In the genomic region with DNA sequence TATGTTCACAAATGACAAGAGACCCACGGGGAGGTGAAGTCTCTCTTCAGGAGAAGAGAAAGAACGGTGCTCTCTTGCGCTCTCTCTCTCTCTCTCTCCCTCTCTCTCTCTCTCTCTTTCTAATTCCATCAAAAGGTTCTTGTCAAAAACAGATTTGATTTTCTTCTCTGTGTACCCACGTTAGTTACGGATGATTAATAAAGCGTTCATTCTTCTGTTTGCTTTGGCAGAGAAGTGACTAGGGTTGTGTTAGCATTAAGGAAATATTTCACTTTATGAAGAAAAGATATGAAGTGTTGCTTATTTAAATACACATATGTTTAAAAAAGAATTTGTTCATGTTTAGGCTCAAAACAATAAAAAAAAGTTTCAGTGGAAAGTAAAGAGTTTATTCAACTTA, we compare ENCODE assay signal across 25 mouse cellular contexts.
DNase-seq lines count a peak whose midpoint lies in the region; ATAC-seq and TF ChIP-seq lines count a peak whose summit lies in the region.
"Had no signal": no experiment of that assay in that cellular context is flagged by ENCODE, and none has a peak within 500 bp of the region (broad histone marks: within the 10 kb centered on the region; RNA-seq: fewer than 3 reads in every experiment).

No protein-coding gene starts in this region.

- H3K9me3 ChIP-seq in heart, embryonic 11.5 days (replicated peaks; ENCODE audit: control insufficient read depth, low read length), result no peaks in the 10 kb centered on the region
- no peaks in the 10 kb centered on the region for H3K9me3 ChIP-seq in heart, embryonic 16.5 days (replicated peaks; ENCODE audit: control insufficient read depth, low read length)
- H3K9me3 ChIP-seq: hindbrain, embryonic 10.5 days; hindbrain, embryonic 15.5 days had no signal

- no peak overlapping the region for H3K27ac ChIP-seq in heart, embryonic 11.5 days (ENCODE audit: low read depth, low read length)
- peak overlapping the region; percentile 87 for H3K27ac ChIP-seq in heart, embryonic 16.5 days (ENCODE audit: low read length)
- no peak overlapping the region for H3K27ac ChIP-seq in liver, adult 2 months (replicated peaks; ENCODE audit: insufficient read depth, low read depth, low read length)
- H3K27ac ChIP-seq: hindbrain, embryonic 10.5 days; hindbrain, embryonic 15.5 days; kidney, postnatal 0 days had no signal

- intact Hi-C loops in heart, postnatal 25 days (cut with DNase I), result loop anchor here (2.0 to 5.0 kb wide), 2 partner anchors 28 to 41 kb away; no protein-coding TSS in a partner anchor

- H3K79me2 ChIP-seq in liver, adult 2 months (ENCODE audit: control insufficient read depth, insufficient read depth, low read length), result no peaks in the 10 kb centered on the region; the same call in 1 of the 2 replicates

- H3K4me2 ChIP-seq in heart, embryonic 11.5 days, result peak overlapping the region; percentile 32; the same call in 1 of the 2 replicates
- peak overlapping the region; percentile 55 for H3K4me2 ChIP-seq in heart, embryonic 16.5 days (ENCODE audit: low read depth, low read length)
- H3K4me2 ChIP-seq: hindbrain, embryonic 15.5 days; liver, embryonic 11.5 days had no signal

- no peak for ATAC-seq in heart, embryonic 11.5 days (replicated peaks; ENCODE audit: insufficient number of reproducible peaks, low FRiP score, low TSS enrichment)
- no peak for ATAC-seq in heart, embryonic 16.5 days (replicated peaks; ENCODE audit: extremely low read depth, insufficient read depth, low FRiP score)
- ATAC-seq: activated CD4-positive, CD25-positive, alpha-beta regulatory T cell, adult 4 months; forebrain, embryonic 14.5 days; inflammation-experienced regulatory T-cells, adult 6 months had no signal

- 74% methylated on average over 6 of the region's 6 CpGs for WGBS in heart, embryonic 11.5 days (ENCODE audit: insufficient replicate concordance)
- WGBS in heart, embryonic 16.5 days, result 51% methylated on average over 6 of the region's 6 CpGs
- WGBS in liver, adult 2 months, result 51% methylated on average over 6 of the region's 6 CpGs

- no peak for TF ChIP-seq POLR2A in liver, adult 2 months (IDR thresholded peaks at IDR 0.05; ENCODE audit: extremely low read depth, insufficient read depth, low read length)

- TF ChIP-seq CTCF in liver, adult 2 months (IDR thresholded peaks at IDR 0.05; ENCODE audit: low read depth, low read length), result no peak

- no peaks in the 10 kb centered on the region for H3K36me3 ChIP-seq in heart, embryonic 11.5 days (ENCODE audit: control insufficient read depth, insufficient read depth, low read length)
- H3K36me3 ChIP-seq in heart, embryonic 16.5 days (ENCODE audit: control insufficient read depth, insufficient read depth), result no peaks in the 10 kb centered on the region
- no peaks in the 10 kb centered on the region for H3K36me3 ChIP-seq in liver, adult 2 months (ENCODE audit: control insufficient read depth, insufficient read depth, low read length)
- H3K36me3 ChIP-seq: hindbrain, embryonic 10.5 days; hindbrain, embryonic 15.5 days had no signal

- no peaks in the 10 kb centered on the region for H3K27me3 ChIP-seq in heart, embryonic 11.5 days (ENCODE audit: control insufficient read depth, insufficient read depth, low read length)
- H3K27me3 ChIP-seq in heart, embryonic 16.5 days (ENCODE audit: control insufficient read depth, insufficient read depth, low read length), result no peaks in the 10 kb centered on the region
- H3K27me3 ChIP-seq in liver, adult 2 months (ENCODE audit: control insufficient read depth, insufficient read depth, low read length), result no peaks in the 10 kb centered on the region
- H3K27me3 ChIP-seq: hindbrain, embryonic 15.5 days had no signal

- H3K9ac ChIP-seq in heart, embryonic 11.5 days (ENCODE audit: low read depth, low read length), result no peak overlapping the region
- peak overlapping the region; percentile 52 for H3K9ac ChIP-seq in heart, embryonic 16.5 days (ENCODE audit: low read length)
- no peak overlapping the region for H3K9ac ChIP-seq in liver, adult 2 months (ENCODE audit: low read depth, low read length)
- H3K9ac ChIP-seq: hindbrain, embryonic 15.5 days had no signal

- no peak for DNase-seq in heart, postnatal 25 days (ENCODE audit: low spot score)
- DNase-seq in heart, adult 11 months, result no peak
- DNase-seq in liver, adult 2 months (ENCODE audit: extremely low read depth, low read depth, low spot score), result peak; percentile 57
- DNase-seq in liver, result no peak
- DNase-seq in adrenal gland, adult (ENCODE audit: inconsistent age in 2 of 2, low spot score in 1 of 2), result no peak
- DNase-seq: adrenal gland, adult 8-10 months; B cell, adult 2 months; cerebellum, adult 8-10 months; cerebellum, postnatal 25 days; gastrocnemius, postnatal 36 days; kidney, adult 11 months; layer of hippocampus, postnatal 36 days; left cerebral cortex, postnatal 4 days; lung, postnatal 10 days; midbrain, embryonic 14.5 days; thymus, postnatal 4 days had no signal

- peaks cover 7% of the 10 kb centered on the region for H3K4me1 ChIP-seq in heart, embryonic 11.5 days (ENCODE audit: control insufficient read depth, insufficient read depth, low read length)
- H3K4me1 ChIP-seq in heart, embryonic 16.5 days (ENCODE audit: control insufficient read depth, insufficient read depth, low read length), result peaks cover 26% of the 10 kb centered on the region
- peaks cover 19% of the 10 kb centered on the region; the same call in 1 of the 2 replicates for H3K4me1 ChIP-seq in liver, adult 2 months (ENCODE audit: control insufficient read depth, insufficient read depth, low read length)

- H3K4me3 ChIP-seq in heart, embryonic 11.5 days (ENCODE audit: low read depth, low read length), result no peak overlapping the region
- 0 out of 2 replicates have a peak overlapping the region, but pooled peaks have one; percentile 3 for H3K4me3 ChIP-seq in heart, embryonic 16.5 days (ENCODE audit: low read length)
- H3K4me3 ChIP-seq in liver, adult 2 months (ENCODE audit: insufficient read depth, low read depth, low read length), result no peak overlapping the region
- H3K4me3 ChIP-seq: hindbrain, embryonic 10.5 days; hindbrain, embryonic 15.5 days had no signal
